Mouse (Mus musculus): ENCODE data around the gene Clpsl2. TPM values are rescaled to one million over a fixed set of nuclear protein-coding genes. Genes with fewer than 3 reads are reported as not detected.
"Not testable (repeated sequence)": the region's sequence is repeated elsewhere in the genome, so short reads cannot be mapped to it uniquely, and the experiment has no call there.

Gene Clpsl2
- polyA plus RNA-seq, 1 experiment from 2014 or later = not detected

DNA sequence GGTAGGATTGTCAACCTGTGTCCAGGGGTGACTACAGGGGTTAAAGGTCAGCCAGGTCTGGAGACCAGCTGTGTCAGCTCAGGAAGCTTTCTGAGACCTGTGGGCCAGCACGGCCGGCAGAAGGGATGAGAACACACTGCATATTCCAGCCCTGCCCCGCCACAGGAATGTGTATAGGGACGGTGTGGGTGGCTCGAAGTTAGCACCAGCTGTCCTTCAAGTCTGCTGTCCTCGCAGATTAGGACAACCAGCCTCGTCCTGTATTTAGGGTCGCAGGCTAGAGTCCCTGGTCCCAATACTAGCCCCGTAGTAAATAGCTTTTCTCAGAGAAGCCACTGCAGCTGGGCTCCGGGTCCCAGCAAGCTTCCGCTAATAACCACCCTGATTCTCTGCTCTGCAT lies 661 bp upstream of the Clpsl2 start:
- no peaks in the 10 kb centered on the region for H3K9me3 ChIP-seq (replicated peaks)
- no peak for DNase-seq (ENCODE audit: low spot score)
- H3K27me3 ChIP-seq (ENCODE audit: low read depth, poor library complexity, severe bottlenecking) = no peaks in the 10 kb centered on the region
- no peak overlapping the region for H3K27ac ChIP-seq
- H3K4me1 ChIP-seq = peaks cover 12% of the 10 kb centered on the region
- no peak overlapping the region for H3K4me3 ChIP-seq
- 72% methylated on average over 11 of the region's 11 CpGs for WGBS
- H3K36me3 ChIP-seq = no peaks in the 10 kb centered on the region

DNA sequence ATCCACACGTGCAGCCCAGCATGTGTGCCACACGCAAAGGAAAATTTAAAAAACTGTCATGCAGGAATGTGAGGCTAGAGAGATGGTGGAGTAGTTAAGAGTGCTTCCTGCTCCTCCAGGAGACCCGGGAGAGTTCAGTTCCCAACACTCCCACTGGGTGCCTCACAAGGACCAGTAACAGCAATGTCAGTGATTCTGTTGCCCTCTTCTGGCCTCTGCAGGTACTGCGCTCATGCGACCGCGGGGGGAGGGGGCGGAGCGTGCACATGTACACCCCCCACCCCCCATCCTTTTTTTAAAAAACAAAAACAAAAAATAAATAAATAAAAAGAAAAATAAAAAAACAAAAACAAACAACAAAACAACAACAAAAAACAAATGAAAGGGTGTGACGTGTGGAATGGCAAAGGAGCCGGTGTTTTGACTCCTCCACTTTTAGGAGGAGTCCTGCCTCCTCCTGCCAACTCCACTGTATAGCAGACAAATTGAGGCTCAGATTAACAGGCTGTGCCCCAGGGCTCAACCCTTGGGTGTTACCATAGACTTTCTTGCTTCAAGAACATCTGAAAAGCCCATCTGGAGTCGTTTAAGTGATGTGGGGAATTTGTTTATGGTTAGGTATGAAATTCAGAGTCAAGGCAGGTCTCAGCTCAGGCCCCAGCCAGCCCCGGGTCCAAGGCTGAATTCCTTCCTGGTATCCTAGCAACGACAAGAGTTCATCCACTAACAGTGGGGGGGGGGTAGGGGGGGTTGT lies 4.0 kb downstream of the Clpsl2 start:
- peak overlapping the region; percentile 50; the same call in 1 of the 2 replicates for H3K27ac ChIP-seq
- H3K9me3 ChIP-seq (replicated peaks) = no peaks in the 10 kb centered on the region
- H3K4me3 ChIP-seq = 0 out of 2 replicates have a peak overlapping the region, but pooled peaks have one; percentile 4
- H3K27me3 ChIP-seq (ENCODE audit: low read depth, poor library complexity, severe bottlenecking) = no peaks in the 10 kb centered on the region
- WGBS = 4% methylated on average over 14 of the region's 14 CpGs
- H3K4me1 ChIP-seq = peaks cover 45% of the 10 kb centered on the region
- no peaks in the 10 kb centered on the region for H3K36me3 ChIP-seq
- peak; percentile 85 for DNase-seq (ENCODE audit: low spot score)

DNA sequence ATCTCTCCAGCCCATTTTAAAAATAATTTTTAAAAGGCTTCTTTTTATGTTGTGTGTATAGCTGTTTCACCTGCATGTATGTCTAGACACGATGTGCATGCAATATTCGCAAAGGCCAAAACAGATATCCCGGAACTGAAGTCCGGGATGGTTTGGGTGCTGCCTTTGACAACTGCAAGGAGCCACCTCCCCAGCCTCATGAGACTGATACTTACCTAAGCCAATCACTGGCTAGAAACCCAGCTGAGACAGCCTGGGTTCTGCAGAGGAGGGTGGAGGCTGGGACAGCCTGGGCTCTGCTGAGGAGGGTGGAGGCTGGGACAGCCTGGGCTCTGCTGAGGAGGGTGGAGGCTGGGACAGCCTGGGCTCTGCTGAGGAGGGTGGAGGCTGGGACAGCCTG lies 4.8 kb downstream of the Clpsl2 start:
- 93% methylated on average over 4 of the region's 4 CpGs for WGBS
- not testable (repeated sequence) for H3K9me3 ChIP-seq (replicated peaks); H3K36me3 ChIP-seq; H3K4me3 ChIP-seq; DNase-seq (ENCODE audit: low spot score); H3K27me3 ChIP-seq (ENCODE audit: low read depth, poor library complexity, severe bottlenecking)
- H3K27ac ChIP-seq = peak overlapping the region; percentile 50; the same call in 1 of the 2 replicates
- H3K4me1 ChIP-seq = peaks cover 47% of the 10 kb centered on the region

DNA sequence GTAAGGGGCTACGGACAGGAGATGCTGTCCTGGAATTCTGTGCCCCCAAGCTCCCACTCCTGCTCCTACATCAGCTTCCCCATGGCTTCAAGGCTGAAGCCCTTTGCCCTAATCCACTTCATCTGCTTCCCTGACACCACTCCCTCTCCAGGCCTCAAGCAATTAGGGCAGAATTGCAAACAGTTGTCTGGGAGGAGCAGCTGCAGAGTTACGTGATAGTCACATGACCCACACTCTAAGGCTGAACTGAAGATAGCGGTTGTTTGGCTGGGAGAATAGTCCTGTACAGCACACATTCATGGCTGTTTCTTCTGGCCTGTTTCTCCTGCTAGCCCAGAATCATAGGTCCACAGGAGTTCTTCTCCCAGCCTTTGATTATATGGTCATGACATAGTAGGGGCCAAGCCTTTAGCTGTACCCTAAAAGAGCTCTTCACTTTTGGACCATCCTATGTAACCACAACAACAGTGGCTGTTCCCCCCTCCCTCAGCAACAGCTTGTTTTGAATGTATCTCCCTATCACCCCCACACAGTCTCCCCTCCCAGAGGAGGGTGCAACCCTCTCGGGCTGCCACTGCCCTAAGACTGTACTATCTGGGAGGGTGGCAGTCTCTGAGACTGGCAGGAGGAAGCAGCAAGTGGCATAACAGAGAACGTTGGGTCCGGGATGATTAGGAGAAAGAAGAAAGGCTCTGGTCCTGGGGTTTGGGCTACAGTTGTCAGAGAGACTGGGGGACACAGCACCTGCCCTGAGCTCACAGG lies 7.6 kb downstream of the Clpsl2 start:
- Histone ChIP-seq H3K4me3 (no peak overlapping the region), H3K4me1 (peaks cover 63% of the 10 kb centered on the region), H3K27me3 (ENCODE audit: low read depth, poor library complexity, severe bottlenecking) (no peaks in the 10 kb centered on the region), H3K36me3 (no peaks in the 10 kb centered on the region), H3K9me3 (replicated peaks) (no peaks in the 10 kb centered on the region), H3K27ac (peak overlapping the region; percentile 14; the same call in 1 of the 2 replicates)
- no peak for DNase-seq (ENCODE audit: low spot score)
- 50% methylated on average over 6 of the region's 6 CpGs for WGBS

DNA sequence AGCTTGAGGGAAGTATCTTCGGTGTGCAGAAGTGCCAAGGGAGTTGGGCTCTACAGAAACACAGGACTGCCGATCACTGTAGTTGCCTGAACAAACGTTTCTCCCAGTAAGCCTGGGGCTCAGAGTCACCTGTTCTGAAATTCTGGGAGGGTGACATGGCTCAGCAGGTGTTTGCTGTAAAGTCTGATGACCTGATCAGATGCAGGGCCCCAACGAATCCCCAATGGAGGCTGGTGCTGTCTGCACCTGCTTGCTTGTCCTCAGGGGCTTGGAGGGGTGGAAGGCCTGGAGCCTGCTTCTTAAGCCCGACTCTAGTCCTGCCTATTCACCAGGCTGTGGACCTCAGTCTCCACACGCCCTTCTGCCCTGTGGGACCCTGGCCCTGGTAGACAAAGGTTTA lies 8.6 kb downstream of the Clpsl2 start:
- H3K4me1 ChIP-seq = peaks cover 65% of the 10 kb centered on the region
- WGBS = 73% methylated on average over 6 of the region's 6 CpGs

DNA sequence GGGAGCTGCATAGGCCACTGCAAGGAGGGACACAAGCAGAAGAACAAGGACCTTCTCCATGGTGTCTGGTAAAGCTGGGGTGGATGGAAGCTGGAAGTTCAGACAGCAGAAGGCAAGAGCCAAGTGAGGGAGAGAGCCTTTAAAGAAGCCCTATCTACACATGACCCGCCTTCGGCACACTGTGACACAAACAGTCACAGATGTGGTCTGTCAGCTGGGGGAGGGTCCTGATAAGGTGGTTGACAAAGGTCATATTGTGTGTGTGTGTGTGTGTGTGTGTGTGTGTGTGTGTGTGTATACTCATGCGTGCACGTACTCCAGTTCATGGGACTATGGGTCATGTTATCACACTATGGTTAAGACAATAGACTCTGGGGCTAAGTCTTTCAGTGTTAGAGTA lies 11.4 kb downstream of the Clpsl2 start, which contains the start of gene Clps:
Gene Clps (minus strand): TSS at position 169 of the 400 bp plus-strand sequence.
- no peak within 1 kb of the TSS for H3K4me3 ChIP-seq
- no peaks in the 10 kb centered on the region for H3K9me3 ChIP-seq (replicated peaks)
- WGBS = 90% methylated on average over 4 of the region's 4 CpGs
- H3K4me1 ChIP-seq = peaks cover 48% of the 10 kb centered on the region
- H3K36me3 ChIP-seq = no peaks in the 10 kb centered on the region
- H3K27me3 ChIP-seq (ENCODE audit: low read depth, poor library complexity, severe bottlenecking) = no peaks in the 10 kb centered on the region
- H3K27ac ChIP-seq = 0 out of 2 replicates have a peak within 1 kb of the TSS, but pooled peaks have one; percentile 12
- DNase-seq (ENCODE audit: low spot score) = no peak

More for the DNA sequence above, 8.6 kb downstream of the Clpsl2 start:
- DNase-seq (ENCODE audit: low spot score) = no peak
- no peak overlapping the region for H3K27ac ChIP-seq
- H3K36me3 ChIP-seq = no peaks in the 10 kb centered on the region
- no peak overlapping the region for H3K4me3 ChIP-seq
- no peaks in the 10 kb centered on the region for H3K27me3 ChIP-seq (ENCODE audit: low read depth, poor library complexity, severe bottlenecking)
- H3K9me3 ChIP-seq (replicated peaks) = no peaks in the 10 kb centered on the region

DNA sequence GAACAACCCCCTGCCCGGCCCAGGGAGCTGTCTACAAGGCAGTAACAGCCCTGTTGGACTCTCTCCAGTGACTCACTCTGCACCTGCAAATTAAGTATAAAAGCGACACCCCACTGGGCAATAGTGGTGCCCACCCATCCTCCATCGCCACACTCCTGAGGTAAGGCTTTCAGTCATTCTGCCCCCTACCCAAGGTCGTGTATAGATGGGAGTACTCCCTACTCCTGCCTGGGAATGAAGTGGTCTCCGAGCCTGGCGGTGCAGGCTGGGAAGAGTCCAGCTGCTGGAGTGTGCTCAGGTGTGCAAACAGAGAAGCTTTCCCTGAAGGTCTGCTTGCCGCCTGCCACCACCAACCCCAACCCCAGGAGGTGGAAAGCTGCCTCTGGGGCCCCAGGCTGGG lies 12.4 kb downstream of the Clpsl2 start:
- H3K9me3 ChIP-seq (replicated peaks) = no peaks in the 10 kb centered on the region
- H3K4me3 ChIP-seq = no peak overlapping the region
- 59% methylated on average over 7 of the region's 7 CpGs for WGBS
- peaks cover 38% of the 10 kb centered on the region for H3K4me1 ChIP-seq
- DNase-seq (ENCODE audit: low spot score) = no peak
- no peaks in the 10 kb centered on the region for H3K36me3 ChIP-seq
- H3K27me3 ChIP-seq (ENCODE audit: low read depth, poor library complexity, severe bottlenecking) = no peaks in the 10 kb centered on the region
- 0 out of 2 replicates have a peak overlapping the region, but pooled peaks have one; percentile 12 for H3K27ac ChIP-seq

DNA sequence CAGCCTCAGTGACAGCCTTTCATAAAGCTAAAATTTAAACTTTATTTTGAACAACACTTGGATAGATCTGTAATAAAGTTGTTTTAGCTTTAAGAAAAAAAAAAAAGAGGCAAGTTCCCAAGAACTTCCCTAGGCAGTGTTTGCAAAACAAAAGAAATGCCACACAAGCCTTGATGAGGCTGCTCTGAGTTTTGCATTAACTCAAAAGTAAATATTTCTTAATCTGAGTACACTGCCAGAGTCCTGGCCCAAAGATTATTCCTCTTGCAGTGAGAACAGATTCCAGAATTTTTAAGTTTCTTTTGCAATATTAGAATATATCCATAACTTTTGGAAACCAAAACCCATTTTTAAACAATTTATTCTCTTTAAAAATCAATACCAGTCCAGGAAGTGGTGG lies 16.0 kb downstream of the Clpsl2 start:
- no peak for DNase-seq (ENCODE audit: low spot score)
- H3K4me3 ChIP-seq = no peak overlapping the region
- no peaks in the 10 kb centered on the region for H3K9me3 ChIP-seq (replicated peaks)
- H3K36me3 ChIP-seq = no peaks in the 10 kb centered on the region
- peaks cover 22% of the 10 kb centered on the region for H3K4me1 ChIP-seq
- no peaks in the 10 kb centered on the region for H3K27me3 ChIP-seq (ENCODE audit: low read depth, poor library complexity, severe bottlenecking)
- no peak overlapping the region for H3K27ac ChIP-seq

DNA sequence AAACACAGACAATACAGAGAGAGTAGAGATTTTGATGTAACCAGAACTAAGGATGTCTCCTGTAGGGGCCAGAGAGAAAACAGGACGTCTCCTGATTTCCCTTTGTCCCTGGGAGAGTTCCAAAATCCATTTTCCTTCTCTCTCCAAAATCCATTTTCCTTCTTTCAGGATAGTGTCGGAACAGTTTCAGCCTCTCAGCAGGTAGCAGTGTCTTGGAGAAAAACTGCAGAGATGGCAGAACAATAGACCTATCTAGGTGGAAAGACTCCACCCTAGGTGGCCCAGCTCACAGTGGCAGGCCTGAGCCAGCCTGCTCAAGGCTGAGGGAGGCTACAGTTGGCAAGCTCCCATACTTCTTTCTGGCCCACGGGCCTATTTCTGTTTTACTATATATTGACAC lies 18.3 kb downstream of the Clpsl2 start:
- H3K36me3 ChIP-seq = no peaks in the 10 kb centered on the region
- H3K4me1 ChIP-seq = no peaks in the 10 kb centered on the region
- no peak overlapping the region for H3K4me3 ChIP-seq
- no peaks in the 10 kb centered on the region for H3K9me3 ChIP-seq (replicated peaks)
- H3K27me3 ChIP-seq (ENCODE audit: low read depth, poor library complexity, severe bottlenecking) = no peaks in the 10 kb centered on the region
- DNase-seq (ENCODE audit: low spot score) = no peak
- H3K27ac ChIP-seq = no peak overlapping the region
- 59% methylated on average over 3 of the region's 3 CpGs for WGBS

DNA sequence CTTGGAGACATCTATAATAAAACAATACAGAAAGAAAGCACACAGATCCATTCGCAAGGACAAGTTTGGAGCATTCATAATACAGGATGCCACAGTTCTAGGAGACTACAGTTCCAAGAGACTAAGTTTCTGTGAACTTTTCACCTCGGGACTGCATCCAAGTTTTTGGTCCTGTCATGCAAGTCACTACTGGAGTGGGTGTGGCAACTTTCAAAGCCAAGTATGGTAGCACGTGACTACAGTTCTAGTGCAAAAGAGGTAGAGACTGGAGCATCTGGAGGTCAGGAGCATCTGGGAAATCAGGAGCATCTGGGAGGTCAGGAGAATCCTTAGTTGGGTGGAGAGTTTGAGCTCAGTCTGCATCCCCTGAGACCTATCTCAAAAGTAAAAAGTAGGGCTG lies 22.7 kb downstream of the Clpsl2 start:
- Histone ChIP-seq H3K4me1 (peaks cover 10% of the 10 kb centered on the region), H3K4me3 (no peak overlapping the region), H3K27me3 (ENCODE audit: low read depth, poor library complexity, severe bottlenecking) (peaks cover 6% of the 10 kb centered on the region; the same call in 1 of the 2 replicates), H3K27ac (no peak overlapping the region), H3K9me3 (replicated peaks) (no peaks in the 10 kb centered on the region), H3K36me3 (no peaks in the 10 kb centered on the region)
- DNase-seq (ENCODE audit: low spot score) = no peak
- 86% methylated on average over 3 of the region's 3 CpGs for WGBS

DNA sequence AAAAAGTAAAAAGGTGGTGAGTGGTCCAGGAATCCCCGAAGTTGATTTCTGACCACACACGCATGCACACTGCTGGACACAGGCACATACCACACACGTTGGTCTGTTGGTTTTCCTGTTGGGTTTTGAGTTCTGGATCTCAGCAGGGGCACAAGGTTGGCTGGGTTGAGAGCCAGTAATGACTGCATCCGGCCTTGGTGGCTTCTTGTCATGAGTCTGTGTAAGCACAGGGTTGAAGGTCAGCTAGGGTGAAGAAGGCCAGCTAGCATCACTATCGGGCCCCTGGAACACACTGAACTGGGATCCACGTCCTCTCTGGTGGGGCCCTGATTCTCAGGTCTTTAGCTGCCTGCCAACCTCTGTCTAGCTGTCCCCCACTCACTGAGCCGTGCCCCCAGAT lies 23.3 kb downstream of the Clpsl2 start:
- 90% methylated on average over 7 of the region's 7 CpGs for WGBS
- DNase-seq (ENCODE audit: low spot score) = no peak
- peaks cover 10% of the 10 kb centered on the region for H3K4me1 ChIP-seq
- H3K27ac ChIP-seq = no peak overlapping the region
- no peak overlapping the region for H3K4me3 ChIP-seq
- no peaks in the 10 kb centered on the region for H3K9me3 ChIP-seq (replicated peaks)
- peaks cover 6% of the 10 kb centered on the region; the same call in 1 of the 2 replicates for H3K27me3 ChIP-seq (ENCODE audit: low read depth, poor library complexity, severe bottlenecking)
- no peaks in the 10 kb centered on the region for H3K36me3 ChIP-seq

DNA sequence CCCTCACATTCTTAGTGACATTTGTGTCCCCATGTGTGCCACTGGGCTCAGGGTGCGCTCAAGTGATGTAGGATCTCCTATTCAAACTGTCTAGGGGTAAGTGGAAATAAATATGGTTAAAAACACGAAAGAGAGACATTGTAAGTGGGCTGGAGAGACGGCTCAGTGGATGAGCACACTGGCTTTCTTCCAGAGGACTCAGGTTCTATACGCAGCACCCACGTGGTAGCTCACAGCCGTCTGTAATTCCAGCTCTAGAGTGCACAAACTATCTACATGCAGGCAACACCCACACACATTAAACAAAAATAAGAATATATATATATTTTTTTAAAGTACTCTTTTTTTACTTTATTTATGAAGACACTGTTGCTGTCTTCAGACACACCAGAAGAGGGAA lies 23.7 kb downstream of the Clpsl2 start:
- WGBS = 88% methylated on average over 6 of the region's 6 CpGs
- Histone ChIP-seq H3K9me3 (replicated peaks) (no peaks in the 10 kb centered on the region), H3K27ac (no peak overlapping the region), H3K27me3 (ENCODE audit: low read depth, poor library complexity, severe bottlenecking) (peaks cover 6% of the 10 kb centered on the region; the same call in 1 of the 2 replicates), H3K4me3 (no peak overlapping the region), H3K36me3 (no peaks in the 10 kb centered on the region), H3K4me1 (peaks cover 10% of the 10 kb centered on the region)
- no peak for DNase-seq (ENCODE audit: low spot score)

All from limb, embryonic 10.5 days (tissue).